Mouse (Mus musculus) frontal cortex, postnatal 25 days (tissue): ENCODE data around the gene Atox1.

ENCODE experiments used
- DNase-seq, 2 experiments: peaks; one replicate each; pipeline ENCODE4 v3.0.0; 2022; ENCODE audit warnings: low spot score in 2 of 2

Gene Atox1

DNA sequence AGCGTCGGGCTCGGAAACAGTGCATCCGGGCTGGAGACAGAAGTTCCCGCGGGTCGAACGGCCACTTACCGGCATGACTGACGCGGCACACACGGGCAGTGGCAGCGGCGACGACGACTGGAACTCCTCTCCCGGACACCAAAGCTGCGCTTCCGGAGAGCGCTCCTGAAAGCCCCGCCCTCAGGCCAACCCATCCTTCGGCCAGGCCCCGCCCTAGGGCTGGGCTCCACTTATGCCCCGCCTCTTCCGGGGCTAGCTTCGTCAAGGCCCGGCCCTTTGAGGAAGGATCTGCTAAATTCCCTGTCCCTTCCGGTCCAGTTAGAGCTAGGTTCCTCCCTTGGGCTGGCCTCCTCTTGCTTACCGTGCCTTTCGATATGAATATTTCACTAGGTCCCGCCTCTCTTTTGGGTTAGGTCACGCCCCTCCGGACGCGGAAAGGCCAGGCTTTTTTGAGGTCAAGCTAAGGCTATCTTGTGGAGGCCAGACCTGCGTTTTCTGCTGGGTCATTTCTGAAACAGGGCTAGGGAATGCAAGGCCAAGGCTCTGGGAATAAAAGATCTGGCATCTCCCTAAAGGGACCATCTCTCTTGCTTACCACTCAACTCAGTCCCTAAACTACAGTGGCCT lies at the start of gene Atox1:
TSS of gene Atox1 (minus strand) at position 221 of the 627 bp plus-strand sequence.
- peak; percentile 72 to 87 for DNase-seq

DNA sequence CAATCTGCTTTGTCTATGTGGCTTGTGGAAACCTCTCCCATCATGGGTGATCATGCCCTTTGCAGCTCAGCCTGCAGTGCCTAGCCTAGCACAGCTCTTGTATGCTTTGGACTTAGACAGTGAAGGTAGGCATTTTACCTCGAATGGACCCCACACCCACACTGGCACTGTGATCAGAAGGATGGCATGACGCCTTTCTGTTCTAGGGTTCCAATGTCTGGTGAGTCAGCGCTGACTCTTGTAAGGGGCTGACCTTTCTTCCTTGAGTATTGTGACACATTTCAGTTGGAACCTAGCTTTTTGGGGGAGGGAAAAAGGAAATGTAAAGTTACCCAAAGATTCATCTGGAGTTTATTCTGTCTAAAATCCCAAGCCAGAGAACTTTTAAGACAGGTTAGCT lies 44.4 kb upstream of the Atox1 start:
- no peak for DNase-seq

GRCm38 (mm10) chr11:55502886-55503285 lies 41.8 kb upstream of the Atox1 start:
- no peak for DNase-seq

DNA sequence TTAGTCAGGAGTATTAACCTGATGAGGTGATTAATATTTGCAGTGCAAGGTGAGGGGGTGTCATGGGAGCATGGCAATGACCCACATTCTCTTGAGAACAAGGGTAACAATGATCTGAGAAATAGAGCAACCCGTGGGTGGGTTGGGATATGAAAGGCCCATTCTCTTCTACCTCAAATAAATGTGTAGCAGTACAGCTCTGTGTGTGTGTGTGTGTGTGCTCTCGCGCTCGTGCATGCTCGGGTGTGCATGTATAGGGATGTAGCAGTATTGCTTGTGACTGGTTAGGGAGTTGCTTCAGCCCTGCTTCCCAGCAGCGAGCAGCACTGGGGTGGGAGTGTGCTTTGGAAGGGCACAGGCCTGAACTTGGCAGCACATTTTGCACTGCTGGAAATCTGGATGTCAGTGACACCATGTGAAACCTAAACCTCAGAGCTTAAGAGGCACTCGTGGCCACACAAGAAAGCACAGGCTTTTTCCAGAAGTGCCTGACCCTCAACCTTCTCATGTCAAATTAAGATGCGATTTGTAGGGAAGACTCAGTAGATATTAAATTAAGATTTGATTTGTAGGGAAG lies 41.0 kb upstream of the Atox1 start:
- DNase-seq, result no peak

- no peak for DNase-seq
Measured at GRCm38 (mm10) chr11:55497885-55498284, 36.8 kb upstream of the Atox1 start.

GRCm38 (mm10) chr11:55496158-55496557 lies 35.1 kb upstream of the Atox1 start:
- DNase-seq, result no peak

GRCm38 (mm10) chr11:55485443-55485842 lies 24.4 kb upstream of the Atox1 start:
- no peak for DNase-seq

- no peak for DNase-seq
Measured at GRCm38 (mm10) chr11:55473219-55473618, 12.2 kb upstream of the Atox1 start.

DNA sequence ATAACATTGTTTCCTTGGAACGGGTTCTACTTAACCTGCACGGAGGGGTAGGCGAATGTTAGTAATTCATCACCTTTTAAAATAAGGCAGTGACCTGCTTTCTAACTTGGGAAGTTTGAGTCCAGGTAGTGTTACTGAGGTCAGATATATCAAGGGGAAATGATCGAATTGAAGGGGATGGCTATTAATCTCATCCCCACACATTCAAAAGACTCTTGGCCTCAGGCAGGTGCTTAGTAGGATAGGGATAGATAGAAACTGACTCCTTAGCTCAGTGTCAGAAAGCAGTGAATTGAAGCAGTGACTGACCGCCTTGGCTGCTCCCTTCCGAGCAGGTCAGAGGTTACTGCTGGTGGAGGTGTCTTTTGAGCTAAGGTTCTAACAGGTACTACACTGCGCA lies 10.4 kb upstream of the Atox1 start:
- DNase-seq, result no peak

DNA sequence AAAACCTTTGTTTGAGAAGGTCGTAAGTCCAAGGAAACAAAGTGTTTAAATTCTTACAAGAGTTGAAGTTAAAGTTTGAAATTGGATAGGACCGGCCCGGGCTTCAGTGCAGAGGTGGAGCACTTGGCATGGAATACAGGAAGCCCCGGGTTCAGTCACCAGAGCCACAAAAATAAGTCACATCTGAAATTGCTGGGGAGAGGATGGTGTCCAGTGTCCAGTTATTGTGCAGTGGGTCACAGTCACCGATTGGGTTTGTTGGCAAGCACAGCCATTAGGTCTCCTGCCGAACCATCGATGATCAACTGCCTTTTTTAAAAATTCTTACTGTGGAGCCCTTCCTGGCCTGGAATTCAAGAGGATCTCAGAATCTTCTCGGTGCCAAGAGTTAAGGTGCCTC lies 9.7 kb upstream of the Atox1 start:
- DNase-seq, result no peak

DNA sequence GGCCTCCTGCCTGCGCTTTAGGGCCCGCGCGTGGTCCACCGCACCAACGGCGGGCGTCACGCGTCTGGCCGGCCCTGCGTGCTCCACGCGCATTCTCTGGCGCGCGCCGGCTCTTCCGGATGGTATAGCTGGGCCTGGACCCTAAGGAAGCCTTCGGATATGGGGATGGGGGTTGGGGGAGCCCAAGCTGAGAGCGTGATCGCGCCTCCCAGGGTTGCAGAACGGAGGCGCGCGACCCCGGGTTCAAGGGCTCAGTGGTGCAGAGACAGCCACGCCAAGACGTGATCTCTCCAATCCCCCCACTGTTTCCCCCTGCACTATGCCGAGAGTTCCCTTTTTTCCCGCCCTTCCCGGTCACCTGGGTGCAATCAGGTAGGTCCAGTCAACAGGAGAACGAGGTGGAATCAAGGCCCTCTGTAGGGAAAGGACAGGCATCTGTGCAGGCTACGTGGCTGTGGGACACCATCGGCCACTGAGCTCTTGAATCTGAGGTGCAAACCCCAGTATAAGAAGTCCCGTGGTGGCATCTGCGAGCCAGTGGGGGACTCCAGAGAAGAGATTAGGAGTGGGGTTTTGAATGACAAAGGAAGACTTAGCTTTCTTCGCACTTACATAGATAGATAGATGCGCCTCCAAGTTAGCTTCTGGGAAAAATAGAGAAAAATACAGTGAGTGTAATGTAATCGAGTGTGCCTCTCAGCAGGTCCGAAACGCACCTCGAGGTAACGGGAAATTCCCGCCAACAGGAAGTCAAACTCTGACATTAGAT lies 9.1 kb upstream of the Atox1 start:
- no peak for DNase-seq

DNA sequence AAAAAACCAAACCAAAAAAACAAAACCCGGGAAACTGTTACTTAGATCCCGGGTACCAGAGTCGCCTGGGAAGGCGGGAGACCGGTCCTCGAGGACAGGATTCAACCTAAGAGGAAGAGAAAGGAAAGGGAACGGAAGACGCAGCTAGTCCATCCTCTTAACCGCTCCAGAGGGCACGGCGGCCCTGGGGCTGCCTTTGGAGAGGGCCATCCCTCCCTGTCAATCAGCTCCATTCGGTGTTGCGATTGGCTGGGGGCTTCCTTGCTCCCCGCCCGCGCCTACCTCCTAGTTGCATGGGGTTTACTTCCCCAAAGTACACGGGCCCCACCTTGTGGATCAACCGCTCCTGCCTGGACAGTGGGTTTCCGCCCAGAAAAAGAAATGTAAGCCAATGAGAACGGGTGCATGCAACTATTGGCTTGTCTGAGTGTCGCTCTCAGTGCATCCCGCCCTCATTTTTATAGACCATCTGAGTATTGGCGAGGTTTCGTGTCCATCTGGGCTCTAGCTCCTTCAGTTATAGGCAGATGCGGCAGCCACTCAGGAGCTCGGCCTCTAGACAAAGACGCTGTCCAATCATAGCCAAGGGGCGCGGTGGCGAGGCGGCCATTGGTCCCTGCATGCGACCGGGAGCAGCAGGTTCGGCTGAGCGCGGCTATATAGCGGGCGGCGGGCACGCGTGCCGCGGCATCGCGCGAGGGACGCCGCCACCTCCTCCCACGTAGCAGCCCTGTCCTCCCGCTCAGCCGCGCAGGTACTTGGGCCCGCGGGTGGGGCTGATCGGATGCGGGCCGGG lies 8.2 kb upstream of the Atox1 start, which contains the start of gene G3bp1:
TSS of gene G3bp1 (plus strand) at position 638 of the 796 bp plus-strand sequence.
- peak; percentile 99 for DNase-seq

- no peak for DNase-seq
Measured at GRCm38 (mm10) chr11:55468611-55469047, 7.6 kb upstream of the Atox1 start.

GRCm38 (mm10) chr11:55468012-55468411 lies 7.0 kb upstream of the Atox1 start:
- no peak for DNase-seq

DNA sequence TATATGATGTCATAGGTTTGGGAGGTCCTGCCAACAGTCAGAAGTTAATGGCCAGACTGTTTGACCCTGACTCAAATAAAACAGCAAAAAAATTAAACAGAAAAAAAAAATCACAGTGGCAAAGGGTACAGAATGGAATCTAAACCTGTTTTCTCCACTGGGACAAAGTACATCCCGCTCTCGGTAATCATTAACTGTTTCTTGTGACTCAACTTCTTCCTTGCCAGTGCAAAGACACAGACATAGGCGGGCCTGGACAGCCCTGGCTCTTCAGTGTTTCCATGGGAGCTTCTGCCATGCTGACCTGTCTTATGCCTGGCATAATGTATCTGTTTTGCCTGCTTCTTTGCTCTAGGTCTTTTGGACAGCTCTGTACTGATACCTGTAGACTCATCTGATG lies 4.1 kb upstream of the Atox1 start:
- DNase-seq, result no peak

DNA sequence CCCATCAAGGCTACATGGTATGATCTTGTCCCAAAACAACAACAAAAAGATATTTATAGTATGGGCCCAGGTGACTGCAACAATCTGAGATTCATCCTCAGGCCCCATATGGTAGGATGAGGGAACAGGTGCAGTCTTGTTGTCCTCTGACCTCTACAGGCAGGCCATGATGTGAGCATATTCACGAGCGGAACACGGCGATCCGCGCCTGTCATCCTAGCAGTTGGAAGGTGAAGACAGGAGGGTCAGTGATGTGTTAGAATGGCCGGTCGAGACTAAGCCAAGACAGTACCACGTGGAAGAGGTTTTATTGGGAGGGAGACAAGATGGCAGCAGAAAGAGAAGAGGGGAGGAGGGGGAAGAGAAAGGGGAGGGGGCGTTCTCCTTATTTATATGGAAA lies 3.7 kb upstream of the Atox1 start:
- no peak for DNase-seq

DNA sequence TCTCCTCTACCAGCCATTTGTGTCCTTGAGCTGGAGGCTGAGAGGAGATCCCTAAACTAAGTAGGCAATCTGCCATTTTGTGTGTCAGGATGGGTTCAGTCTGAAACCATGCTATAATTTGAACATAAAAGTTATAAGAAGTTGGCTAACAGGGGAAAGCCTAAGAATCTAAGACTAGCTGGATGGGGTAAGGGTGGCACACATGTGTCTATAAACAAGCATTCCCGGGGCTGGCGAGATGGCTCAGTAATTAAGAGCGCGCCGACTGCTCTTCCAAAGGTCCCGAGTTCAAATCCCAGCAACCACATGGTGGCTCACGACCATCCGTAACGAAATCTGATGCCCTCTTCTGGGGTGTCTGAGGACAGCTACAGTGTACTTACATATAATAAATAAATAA lies 1.1 kb upstream of the Atox1 start:
- no peak for DNase-seq

DNA sequence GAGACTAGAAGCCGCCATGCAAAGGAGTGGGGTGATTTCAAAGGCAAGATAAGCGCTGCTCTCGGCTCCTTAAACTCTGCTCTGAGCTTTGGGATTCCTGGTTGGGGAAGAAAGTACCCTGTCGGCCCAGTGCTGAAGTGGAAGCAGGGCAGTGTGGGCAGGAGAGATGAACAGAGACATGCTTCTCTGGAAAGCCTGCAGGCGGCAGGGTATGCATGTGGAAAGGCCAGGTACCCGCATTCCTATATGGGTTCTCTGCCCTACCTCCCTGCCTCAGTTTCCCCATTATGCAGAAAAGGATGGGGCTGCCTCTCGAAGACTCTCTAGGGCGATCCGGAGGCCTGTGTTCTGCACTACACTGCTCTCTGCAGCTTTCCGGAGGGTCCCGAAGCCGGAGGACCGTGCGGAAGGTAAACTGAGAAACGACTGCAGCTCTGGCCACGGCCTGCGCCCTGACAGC lies 450 bp downstream of the Atox1 start:
- DNase-seq, result no peak

- no peak for DNase-seq
Measured at GRCm38 (mm10) chr11:55459850-55460558, 1.0 kb downstream of the Atox1 start.

DNA sequence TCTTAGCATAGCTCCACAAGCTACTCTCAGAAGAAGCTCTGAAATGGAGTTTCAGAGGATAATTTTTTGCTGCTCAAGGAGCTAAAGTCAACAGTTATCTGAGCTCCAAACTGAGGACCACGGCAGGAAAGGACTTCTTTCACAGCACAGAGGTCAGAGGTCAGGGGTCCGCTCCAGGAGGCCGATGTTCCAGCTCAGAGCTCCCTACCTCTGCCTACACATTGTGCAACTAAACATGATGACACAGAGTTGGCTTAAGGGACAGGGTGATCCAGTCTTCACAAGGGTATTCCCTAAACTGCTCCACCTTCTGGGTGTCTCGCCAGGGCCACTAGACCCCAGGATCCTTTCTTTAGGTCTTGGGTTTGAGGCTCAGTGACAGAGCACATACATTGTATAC lies 2.5 kb downstream of the Atox1 start:
- DNase-seq, result no peak

GRCm38 (mm10) chr11:55455166-55455565 lies 5.9 kb downstream of the Atox1 start:
- no peak for DNase-seq
